ENCODE assay signal across 27 mouse cellular contexts in the genomic region with DNA sequence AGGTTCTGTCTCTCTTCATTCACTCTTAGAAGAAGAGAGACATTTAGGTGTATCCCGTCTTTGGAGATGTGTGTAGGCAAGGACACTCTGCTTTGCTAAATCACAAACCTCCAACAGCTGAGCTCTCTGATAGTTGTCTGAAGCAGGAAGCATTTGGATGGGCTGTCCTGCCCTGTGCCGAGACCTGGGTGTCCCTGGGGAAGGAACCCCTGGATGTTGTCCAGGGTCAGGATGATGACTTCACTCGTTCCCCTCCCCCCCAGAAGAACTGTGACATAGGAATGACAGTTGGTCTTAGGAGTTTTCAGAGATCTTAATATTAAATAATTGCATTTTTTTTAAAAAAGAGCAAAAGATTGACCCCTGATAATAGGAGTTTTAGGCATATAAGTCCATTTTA.
DNase-seq lines count a peak whose midpoint lies in the region; ATAC-seq and TF ChIP-seq lines count a peak whose summit lies in the region.
"Had no signal": no experiment of that assay in that cellular context is flagged by ENCODE, and none has a peak within 500 bp of the region (broad histone marks: within the 10 kb centered on the region; RNA-seq: fewer than 3 reads in every experiment).

No protein-coding gene starts in this region.

- DNase-seq in adrenal gland, adult 2 months, result peak; percentile 63
- no peak for DNase-seq in adrenal gland, adult 18-20 months (ENCODE audit: low spot score in 2 of 2)
- peak; percentile 21 for DNase-seq in kidney, adult 2 months
- DNase-seq in kidney, adult 18-20 months, result no peak
- peak; percentile 67 for DNase-seq in adrenal gland, postnatal 10 days
- peak; percentile 35 to 57 for DNase-seq in heart, postnatal 14 days
- no peak for DNase-seq in retina, postnatal 1 day
- no peak for DNase-seq in midbrain, postnatal 0 days (ENCODE audit: low spot score)
- DNase-seq: cerebellum, adult 18-20 months; cerebellum, postnatal 10 days; kidney, adult 9 months; layer of hippocampus, adult 9-11 months; lung, embryonic 14.5 days; lung, postnatal 14 days; right cerebral cortex, adult 18-20 months; spleen, adult 18-20 months; thymus, adult 2 months; thymus, postnatal 36 days had no signal

- no peak overlapping the region for H3K9ac ChIP-seq in midbrain, postnatal 0 days (replicated peaks; ENCODE audit: low read length, poor library complexity, severe bottlenecking)
- H3K9ac ChIP-seq: hindbrain, embryonic 15.5 days; limb, embryonic 12.5 days; liver, embryonic 15.5 days; lung, embryonic 14.5 days; midbrain, embryonic 15.5 days had no signal

- H3K27ac ChIP-seq in kidney, adult 2 months (ENCODE audit: insufficient read depth, low read depth, low read length), result no peak overlapping the region
- H3K27ac ChIP-seq in midbrain, postnatal 0 days (ENCODE audit: low read depth, low read length), result no peak overlapping the region
- H3K27ac ChIP-seq: hindbrain, embryonic 10.5 days; hindbrain, embryonic 15.5 days; limb, embryonic 12.5 days; liver, embryonic 15.5 days; midbrain, embryonic 10.5 days; midbrain, embryonic 15.5 days had no signal

- ATAC-seq in midbrain, postnatal 0 days (ENCODE audit: low FRiP score), result no peak
- ATAC-seq: forebrain, embryonic 16.5 days; midbrain, embryonic 15.5 days had no signal

- TF ChIP-seq CTCF in kidney, adult 2 months (conservative IDR thresholded peaks at IDR 0.05; ENCODE audit: insufficient read depth, insufficient read length, low read depth, low read length), result no peak
- no peak for TF ChIP-seq CTCF in midbrain, postnatal 0 days (IDR thresholded peaks at IDR 0.05)

- TF ChIP-seq POLR2A in kidney, adult 2 months (IDR thresholded peaks at IDR 0.05; ENCODE audit: low read depth, low read length), result no peak

- H3K9me3 ChIP-seq in midbrain, postnatal 0 days (ENCODE audit: low read length), result no peaks in the 10 kb centered on the region
- H3K9me3 ChIP-seq: G1E; hindbrain, embryonic 10.5 days; hindbrain, embryonic 15.5 days; limb, embryonic 12.5 days; liver, embryonic 15.5 days; midbrain, embryonic 10.5 days; midbrain, embryonic 15.5 days had no signal

- intact Hi-C loops in heart, postnatal 14 days (cut with DNase I), result no loop called here

- H3K36me3 ChIP-seq in kidney, adult 2 months (ENCODE audit: control insufficient read depth, insufficient read depth, low read length), result no peaks in the 10 kb centered on the region
- H3K36me3 ChIP-seq in midbrain, postnatal 0 days (ENCODE audit: insufficient read depth, low read length), result no peaks in the 10 kb centered on the region
- H3K36me3 ChIP-seq: G1E; hindbrain, embryonic 10.5 days; hindbrain, embryonic 15.5 days; limb, embryonic 12.5 days; liver, embryonic 15.5 days; midbrain, embryonic 10.5 days; midbrain, embryonic 15.5 days had no signal

- no peaks in the 10 kb centered on the region for H3K4me1 ChIP-seq in kidney, adult 2 months (ENCODE audit: control insufficient read depth, insufficient read depth, low read length)
- no peaks in the 10 kb centered on the region for H3K4me1 ChIP-seq in midbrain, postnatal 0 days (ENCODE audit: insufficient read depth, low read length)
- H3K4me1 ChIP-seq: hindbrain, embryonic 10.5 days; hindbrain, embryonic 15.5 days; limb, embryonic 12.5 days; liver, embryonic 15.5 days; midbrain, embryonic 10.5 days; midbrain, embryonic 15.5 days had no signal

- 59% methylated on average over 3 of the region's 3 CpGs for WGBS in kidney, adult 2 months
- whole genome bisulfite sequencing in midbrain, postnatal 0 days, result 79% methylated on average over 3 of the region's 3 CpGs

- H3K4me2 ChIP-seq in midbrain, postnatal 0 days (ENCODE audit: low read depth, low read length, poor library complexity, severe bottlenecking), result no peak overlapping the region
- H3K4me2 ChIP-seq: hindbrain, embryonic 15.5 days; limb, embryonic 12.5 days; liver, embryonic 15.5 days; lung, embryonic 14.5 days; midbrain, embryonic 15.5 days had no signal

- no peaks in the 10 kb centered on the region for H3K27me3 ChIP-seq in kidney, adult 2 months (replicated peaks; ENCODE audit: control insufficient read depth, insufficient read depth, low read length)
- H3K27me3 ChIP-seq in midbrain, postnatal 0 days (ENCODE audit: insufficient read depth, low read length), result no peaks in the 10 kb centered on the region
- H3K27me3 ChIP-seq: hindbrain, embryonic 15.5 days; limb, embryonic 12.5 days; liver, embryonic 15.5 days; midbrain, embryonic 15.5 days had no signal

- H3K4me3 ChIP-seq in kidney, adult 2 months (ENCODE audit: insufficient read depth, low read depth, low read length), result no peak overlapping the region
- no peak overlapping the region for H3K4me3 ChIP-seq in midbrain, postnatal 0 days (ENCODE audit: low read depth, low read length)
- H3K4me3 ChIP-seq: erythroblast, embryonic 14.5 days; hindbrain, embryonic 10.5 days; hindbrain, embryonic 15.5 days; limb, embryonic 12.5 days; liver, embryonic 15.5 days; midbrain, embryonic 10.5 days; midbrain, embryonic 15.5 days had no signal

Comparison
In these comparisons a context has a peak if more than half of its experiments do, and no peak if none do; other contexts are left out.
1. DNase-seq: peak in adrenal gland, adult 2 months (single experiment), kidney, adult 2 months (single experiment), adrenal gland, postnatal 10 days (single experiment) and heart, postnatal 14 days (2 of 2); none in adrenal gland, adult 18-20 months (0 of 2), kidney, adult 18-20 months (single experiment), retina, postnatal 1 day (single experiment) and midbrain, postnatal 0 days (single experiment).